Mouse (Mus musculus) lung, embryonic 16.5 days (tissue): Measurements from ENCODE around the gene Cabp4. TPM values are rescaled to one million over a fixed set of nuclear protein-coding genes. Genes with fewer than 3 reads are reported as not detected.

ENCODE experiments used
- ATAC-seq: fragments of 200-750 bp; cut with Nextera tagmentation; 2 replicates; pipeline ENCODE4 v1.8.0; 2017; ENCODE audit warnings: low read depth, mild to moderate bottlenecking, moderate library complexity
- H3K27ac ChIP-seq: fragments of 300-500 bp; sonication (generic); 2 replicates; pipeline ENCODE4 v1.5.1; 2014; ENCODE audit warnings: mild to moderate bottlenecking, control low read depth, low read length
- H3K27me3 ChIP-seq: fragments of 300-500 bp; sonication (generic); 2 replicates; pipeline ENCODE4 v1.6.1; 2014; ENCODE audit warnings: low read depth, low read length, mixed read lengths; ENCODE audit not compliant: control insufficient read depth, insufficient read depth
- H3K36me3 ChIP-seq: fragments of 300-500 bp; sonication (generic); 2 replicates; pipeline ENCODE4 v1.6.1; 2014; ENCODE audit warnings: low read length; ENCODE audit not compliant: control insufficient read depth, insufficient read depth
- H3K4me1 ChIP-seq: fragments of 300-500 bp; sonication (generic); replicated peaks from 2 replicates; pipeline ENCODE4 v1.6.1; 2014; ENCODE audit warnings: low read length, mixed read lengths; ENCODE audit not compliant: control insufficient read depth, insufficient read depth
- H3K4me2 ChIP-seq: fragments of 300-500 bp; sonication (generic); 2 replicates; pipeline ENCODE4 v1.6.1; 2014; ENCODE audit warnings: low read depth, low read length, control low read depth
- H3K4me3 ChIP-seq: fragments of 300-500 bp; sonication (generic); 2 replicates; pipeline ENCODE4 v1.5.1; 2014; ENCODE audit warnings: mild to moderate bottlenecking, low read length, control low read depth
- H3K9ac ChIP-seq: fragments of 300-500 bp; sonication (generic); 2 replicates; pipeline ENCODE4 v1.6.1; 2014; ENCODE audit warnings: low read length, control low read depth
- H3K9me3 ChIP-seq: fragments of 300-500 bp; sonication (generic); 2 replicates; pipeline ENCODE4 v1.6.1; 2016; ENCODE audit warnings: low read length; ENCODE audit not compliant: control insufficient read depth
- WGBS: fragments of 180-500 bp; shearing (Covaris S2); extraction: QIAGEN DNeasy Blood & Tissue Kit; methylation state at CpG from one replicate; pipeline ENCODE4 v1.1.7; 2014; 5-methylcytosine and 5-hydroxymethylcytosine counted together
- polyA plus RNA-seq: library from polyadenylated mRNA; unstranded; fragments of >200 nt; fragmentation: Nextera tagmentation; extraction: Ambion mirVana; gene quantifications from 2 replicates; pipeline ENCODE4 v1.2.1, GENCODE M21; 2015

Gene Cabp4
- polyA plus RNA-seq, 1 experiment from 2014 or later: not detected

DNA sequence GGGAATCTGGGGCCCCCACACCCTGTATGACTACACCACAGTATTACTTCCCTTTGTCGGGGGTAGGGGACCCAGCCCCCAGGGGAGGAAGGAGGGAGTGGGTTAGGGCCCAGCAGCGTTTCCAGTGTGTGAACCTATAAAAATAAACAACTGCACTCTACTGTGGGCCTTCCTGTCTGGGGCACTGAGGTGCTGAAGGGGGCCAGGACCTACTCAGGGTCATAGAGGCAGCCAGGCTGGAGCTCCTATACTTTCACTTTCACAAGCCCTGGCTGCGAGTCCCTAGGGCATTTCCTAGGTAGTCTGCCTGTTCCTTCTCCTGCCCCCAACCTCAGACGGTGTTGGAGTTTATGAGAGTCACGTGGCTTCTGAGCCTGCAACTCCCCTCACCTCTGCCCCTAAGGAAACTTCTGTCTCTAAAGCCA lies 30.0 kb downstream of the Cabp4 start:
- ATAC-seq: peak; percentile 47
- Histone ChIP-seq H3K27me3 (no peaks in the 10 kb centered on the region), H3K27ac (peak overlapping the region; percentile 44; the same call in 1 of the 2 replicates), H3K4me3 (no peak overlapping the region), H3K36me3 (peaks cover 21% of the 10 kb centered on the region), H3K4me1 (no peaks in the 10 kb centered on the region), H3K9me3 (no peaks in the 10 kb centered on the region), H3K4me2 (no peak overlapping the region), H3K9ac (no peak overlapping the region)
- WGBS: 23% methylated on average over 5 of the region's 5 CpGs

DNA sequence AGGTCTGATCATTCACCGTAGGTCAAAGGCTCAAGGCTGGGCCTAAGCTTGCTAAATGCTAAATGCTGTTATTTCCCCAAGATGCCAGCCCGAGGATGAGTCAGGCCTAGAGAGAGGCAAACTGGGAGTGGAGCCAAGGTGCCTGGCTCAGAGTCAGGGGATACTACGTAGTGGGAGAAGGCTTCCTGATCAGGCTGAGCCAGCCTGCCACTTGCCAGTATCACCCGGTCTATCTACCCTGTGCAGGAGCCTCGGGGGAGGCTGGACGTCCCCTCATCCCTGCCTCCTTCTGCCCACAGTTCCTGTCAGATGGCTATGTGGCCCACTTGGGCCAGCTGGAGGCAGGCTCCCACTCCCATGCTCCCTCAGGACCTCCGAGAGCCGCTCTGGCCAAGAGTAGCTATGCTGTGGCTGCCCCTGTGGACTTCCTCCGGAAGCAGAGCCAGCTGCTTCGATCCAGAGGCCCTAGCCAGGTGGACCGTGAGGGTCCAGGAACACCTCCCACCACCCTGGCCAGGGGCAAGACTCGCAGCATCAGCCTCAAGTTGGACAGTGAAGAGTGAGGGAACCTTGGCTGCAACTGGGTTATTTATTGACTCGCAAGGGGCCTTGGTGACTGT lies 30.5 kb downstream of the Cabp4 start:
- Histone ChIP-seq H3K27ac (peak overlapping the region; percentile 44), H3K36me3 (peaks cover 21% of the 10 kb centered on the region), H3K4me3 (no peak overlapping the region), H3K9ac (no peak overlapping the region), H3K27me3 (no peaks in the 10 kb centered on the region), H3K4me1 (no peaks in the 10 kb centered on the region), H3K4me2 (no peak overlapping the region), H3K9me3 (no peaks in the 10 kb centered on the region)
- WGBS: 55% methylated on average over 13 of the region's 13 CpGs
- ATAC-seq: peak; percentile 50; the same call in 1 of the 2 replicates

DNA sequence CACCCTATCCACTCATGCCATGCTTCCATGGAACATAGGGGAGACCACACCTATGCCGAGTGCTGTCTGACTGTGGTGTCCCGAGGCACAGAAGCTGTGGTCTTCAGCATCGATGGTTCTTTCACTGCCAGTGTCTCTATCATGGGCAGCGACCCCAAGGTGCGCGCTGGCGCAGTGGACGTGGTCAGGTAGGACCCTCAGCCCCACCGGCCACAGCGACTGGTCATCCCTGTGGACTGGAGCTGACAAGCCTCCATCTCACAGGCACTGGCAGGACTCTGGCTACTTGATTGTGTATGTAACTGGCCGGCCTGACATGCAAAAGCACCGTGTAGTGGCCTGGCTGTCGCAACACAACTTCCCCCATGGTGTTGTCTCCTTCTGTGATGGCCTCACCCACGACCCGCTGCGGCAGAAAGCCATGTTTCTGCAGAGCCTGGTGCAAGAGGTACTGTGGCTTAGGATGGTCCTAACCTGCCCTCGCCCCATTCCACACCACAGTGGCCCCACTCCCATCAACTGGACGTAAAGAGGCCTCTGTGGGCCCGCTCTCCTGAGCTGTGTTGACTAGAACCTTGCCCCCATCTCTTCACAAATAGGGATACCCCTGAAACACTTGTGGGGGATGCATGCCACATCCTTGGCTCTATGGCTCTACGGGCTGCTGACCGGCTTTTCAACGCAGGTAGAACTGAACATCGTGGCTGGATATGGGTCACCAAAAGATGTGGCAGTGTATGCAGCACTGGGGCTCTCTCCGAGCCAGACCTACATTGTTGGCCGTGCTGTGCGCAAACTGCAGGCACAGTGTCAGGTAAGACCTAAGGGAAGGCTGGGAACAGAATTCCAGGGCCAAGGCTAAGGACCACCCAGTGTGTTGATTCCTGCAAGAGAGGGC lies 31.5 kb downstream of the Cabp4 start:
- Histone ChIP-seq H3K36me3 (peaks cover 15% of the 10 kb centered on the region), H3K27me3 (no peaks in the 10 kb centered on the region), H3K27ac (no peak overlapping the region), H3K9me3 (no peaks in the 10 kb centered on the region), H3K9ac (no peak overlapping the region), H3K4me1 (no peaks in the 10 kb centered on the region), H3K4me3 (no peak overlapping the region), H3K4me2 (no peak overlapping the region)
- WGBS: 92% methylated on average over 26 of the region's 26 CpGs
- ATAC-seq: no peak

DNA sequence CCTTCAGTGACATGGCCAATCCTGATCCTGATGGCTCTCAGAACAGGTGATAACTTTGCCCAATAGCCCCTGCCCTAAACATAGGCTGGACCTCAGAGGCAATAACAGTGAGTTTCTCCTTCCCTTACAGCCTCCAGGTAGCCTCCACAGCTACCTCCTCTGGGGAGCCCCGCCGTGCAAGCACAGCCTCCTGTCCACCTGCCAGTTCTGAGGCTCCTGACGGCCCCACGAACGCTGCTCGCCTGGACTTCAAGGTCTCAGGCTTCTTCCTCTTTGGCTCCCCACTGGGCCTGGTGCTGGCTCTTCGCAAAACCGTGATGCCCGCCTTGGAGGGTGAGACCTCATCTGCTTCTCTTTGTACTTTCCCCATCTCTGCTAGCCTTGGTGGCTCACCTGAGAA lies 35.3 kb downstream of the Cabp4 start:
- H3K36me3 ChIP-seq: peaks cover 2% of the 10 kb centered on the region; the same call in 1 of the 2 replicates

DNA sequence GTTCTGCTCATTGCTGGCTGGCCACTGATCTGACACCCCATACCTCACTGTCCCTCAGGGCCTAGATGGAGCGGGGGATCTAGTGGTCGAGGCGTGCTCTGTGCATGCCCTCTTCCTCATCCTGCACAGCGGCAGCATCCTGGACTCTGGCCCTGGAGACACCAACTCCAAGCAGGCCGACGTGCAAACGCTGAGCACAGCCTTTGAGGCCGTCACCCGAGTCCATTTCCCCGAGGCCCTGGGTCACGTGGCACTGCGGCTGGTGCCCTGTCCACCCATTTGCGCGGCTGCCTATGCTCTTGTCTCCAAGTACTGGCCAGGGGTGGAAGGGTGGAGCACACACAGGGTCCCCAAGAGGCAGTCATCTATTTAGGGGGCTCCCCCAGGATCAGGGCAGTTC lies 37.2 kb downstream of the Cabp4 start:
- Histone ChIP-seq H3K27me3 (peaks cover 1% of the 10 kb centered on the region), H3K9me3 (no peaks in the 10 kb centered on the region), H3K4me3 (no peak overlapping the region), H3K27ac (no peak overlapping the region), H3K36me3 (no peaks in the 10 kb centered on the region; the same call in 1 of the 2 replicates), H3K4me2 (no peak overlapping the region), H3K9ac (no peak overlapping the region), H3K4me1 (no peaks in the 10 kb centered on the region)
- ATAC-seq: no peak
- WGBS: 88% methylated on average over 14 of the region's 14 CpGs

More for the DNA sequence above, 35.3 kb downstream of the Cabp4 start:
- Histone ChIP-seq H3K27me3 (no peaks in the 10 kb centered on the region), H3K9ac (no peak overlapping the region), H3K4me3 (no peak overlapping the region), H3K9me3 (no peaks in the 10 kb centered on the region), H3K4me1 (no peaks in the 10 kb centered on the region), H3K27ac (no peak overlapping the region), H3K4me2 (no peak overlapping the region)
- WGBS: 81% methylated on average over 9 of the region's 9 CpGs
- no peak for ATAC-seq

DNA sequence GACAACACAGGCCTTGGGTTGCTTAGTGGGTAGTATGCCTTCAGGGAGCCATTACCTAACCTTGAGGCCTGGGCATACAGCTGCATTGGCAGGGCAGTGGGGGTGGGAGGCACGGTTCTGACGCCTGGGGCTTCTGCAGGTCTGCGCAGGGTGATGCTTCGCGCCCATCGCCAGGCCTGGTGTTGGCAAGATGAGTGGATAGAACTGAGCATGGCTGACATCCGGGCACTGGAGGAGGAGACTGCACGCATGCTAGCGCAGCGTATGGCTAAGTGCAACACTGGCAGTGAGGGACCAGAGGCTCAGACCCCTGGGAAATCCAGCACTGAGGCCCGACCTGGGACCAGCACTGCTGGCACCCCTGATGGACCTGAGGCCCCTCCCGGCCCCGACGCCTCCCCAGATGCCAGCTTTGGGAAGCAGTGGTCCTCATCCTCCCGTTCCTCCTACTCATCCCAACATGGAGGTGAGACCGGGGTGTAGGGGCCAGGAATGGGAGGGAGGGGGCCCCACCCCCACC lies 39.1 kb downstream of the Cabp4 start:
- 87% methylated on average over 16 of the region's 16 CpGs for WGBS
- peaks cover 15% of the 10 kb centered on the region for H3K4me1 ChIP-seq
- ATAC-seq: no peak

DNA sequence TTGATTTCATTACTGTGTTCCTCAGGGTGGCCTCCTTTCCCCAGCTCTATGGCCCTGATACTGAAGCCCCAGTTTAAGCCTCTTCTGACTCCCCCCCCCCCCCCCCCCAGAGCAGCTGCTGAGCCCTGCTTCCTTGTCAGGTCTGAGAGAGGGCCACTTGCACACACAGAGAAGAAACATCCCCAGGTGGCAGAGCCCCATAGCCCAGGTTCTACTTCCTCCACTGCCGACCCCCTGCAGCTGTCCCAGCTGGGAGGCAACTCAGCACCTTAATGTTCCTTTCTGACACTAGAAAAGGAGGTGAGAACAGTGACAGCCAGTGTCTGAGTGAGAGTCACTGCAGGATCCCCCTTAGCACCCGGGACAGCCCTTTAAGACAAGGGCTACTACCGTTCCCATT lies 40.0 kb downstream of the Cabp4 start:
- WGBS: 48% methylated on average over 3 of the region's 3 CpGs
- H3K4me3 ChIP-seq: no peak overlapping the region
- H3K36me3 ChIP-seq: no peaks in the 10 kb centered on the region
- no peak overlapping the region for H3K4me2 ChIP-seq
- H3K9me3 ChIP-seq: no peaks in the 10 kb centered on the region
- H3K9ac ChIP-seq: no peak overlapping the region
- no peak overlapping the region for H3K27ac ChIP-seq
- H3K27me3 ChIP-seq: peaks cover 18% of the 10 kb centered on the region
- peaks cover 22% of the 10 kb centered on the region for H3K4me1 ChIP-seq
- no peak for ATAC-seq

More for the DNA sequence above, 39.1 kb downstream of the Cabp4 start:
- peaks cover 18% of the 10 kb centered on the region for H3K27me3 ChIP-seq
- H3K36me3 ChIP-seq: no peaks in the 10 kb centered on the region
- no peak overlapping the region for H3K9ac ChIP-seq
- no peak overlapping the region for H3K27ac ChIP-seq
- H3K9me3 ChIP-seq: no peaks in the 10 kb centered on the region
- no peak overlapping the region for H3K4me2 ChIP-seq
- no peak overlapping the region for H3K4me3 ChIP-seq

DNA sequence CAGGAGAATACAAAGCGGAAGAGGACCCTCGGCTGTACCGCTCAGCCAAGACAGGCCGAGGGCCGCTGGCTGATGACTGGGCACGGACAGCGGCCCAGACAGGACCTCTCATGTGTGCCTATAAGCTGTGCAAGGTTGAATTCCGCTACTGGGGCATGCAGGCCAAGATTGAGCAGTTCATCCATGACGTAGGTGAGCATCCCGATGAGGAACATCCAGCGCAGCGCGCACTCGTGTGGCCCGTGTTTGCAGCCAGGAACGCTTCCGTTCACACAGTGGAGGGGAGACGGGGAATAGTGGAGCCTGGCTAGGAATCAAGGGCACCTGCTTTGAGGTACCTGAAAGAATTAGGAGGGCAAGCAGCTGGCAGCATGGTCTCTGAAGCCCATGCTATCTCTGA lies 40.5 kb downstream of the Cabp4 start:
- H3K27ac ChIP-seq: no peak overlapping the region
- peaks cover 23% of the 10 kb centered on the region for H3K4me1 ChIP-seq
- no peak overlapping the region for H3K4me2 ChIP-seq
- H3K36me3 ChIP-seq: no peaks in the 10 kb centered on the region
- H3K4me3 ChIP-seq: no peak overlapping the region
- whole genome bisulfite sequencing: 88% methylated on average over 18 of the region's 18 CpGs
- no peak overlapping the region for H3K9ac ChIP-seq
- H3K9me3 ChIP-seq: no peaks in the 10 kb centered on the region
- peaks cover 18% of the 10 kb centered on the region for H3K27me3 ChIP-seq
- no peak for ATAC-seq

DNA sequence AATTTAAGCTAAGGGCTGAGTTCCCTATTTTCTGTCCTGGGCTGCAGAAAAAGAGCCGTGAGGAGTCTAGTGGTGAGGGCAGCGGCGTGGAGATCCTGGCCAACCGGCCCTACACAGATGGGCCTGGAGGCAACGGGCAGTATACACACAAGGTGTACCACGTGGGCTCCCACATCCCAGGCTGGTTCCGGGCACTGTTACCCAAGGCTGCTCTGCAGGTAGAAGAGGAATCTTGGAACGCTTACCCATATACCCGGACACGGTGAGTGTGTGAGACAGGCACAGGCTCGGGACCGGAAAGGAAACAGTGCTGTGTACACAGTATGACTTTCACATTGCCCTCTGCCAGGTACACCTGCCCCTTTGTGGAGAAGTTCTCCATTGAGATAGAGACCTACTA lies 41.2 kb downstream of the Cabp4 start:
- ATAC-seq: no peak

More for the DNA sequence above, 41.2 kb downstream of the Cabp4 start:
- Histone ChIP-seq H3K4me3 (no peak overlapping the region), H3K27ac (no peak overlapping the region), H3K4me2 (no peak overlapping the region), H3K27me3 (peaks cover 18% of the 10 kb centered on the region), H3K4me1 (peaks cover 23% of the 10 kb centered on the region), H3K9me3 (no peaks in the 10 kb centered on the region), H3K9ac (no peak overlapping the region), H3K36me3 (no peaks in the 10 kb centered on the region)
- WGBS: 88% methylated on average over 12 of the region's 12 CpGs
